Mouse (Mus musculus) urinary bladder, postnatal 36 days (tissue): ENCODE data around the gene Pzp.

Experiments
- DNase-seq, 2 experiments: peaks; one replicate each; pipeline ENCODE4 v3.0.0; 2022; ENCODE audit warnings: low spot score in 2 of 2, mixed read lengths in 1 of 2

Pzp gene

GRCm38 (mm10) chr6:128436356-128437005 is 90.0 kb downstream of the Pzp start:
- no peak for DNase-seq

GRCm38 (mm10) chr6:128435474-128435873 is 91.0 kb downstream of the Pzp start:
- peak; percentile 53 to 71 for DNase-seq
